Mouse (Mus musculus) small intestine, adult 2 months (tissue): ENCODE measurements around the gene Mrps33.
A peak's percentile ranks its signal among the peaks of the same experiment; 100 is the strongest.

Source experiments
- CTCF ChIP-seq: fragments of 200-500 bp; IDR thresholded peaks from 2 replicates; pipeline ENCODE4 v1.5.1; 2012; ENCODE audit warnings: low read depth, mild to moderate bottlenecking, control low read depth, inconsistent platforms, low read length, moderate library complexity, mixed read lengths; ENCODE audit not compliant: insufficient replicate concordance, insufficient read length; ENCODE audit errors: extremely low read depth
- POLR2A ChIP-seq: fragments of 200-500 bp; IDR thresholded peaks from 2 replicates; pipeline ENCODE4 v1.6.1; 2012; ENCODE audit warnings: low read depth, mild to moderate bottlenecking, control low read depth, inconsistent platforms, low read length, moderate library complexity

DNA sequence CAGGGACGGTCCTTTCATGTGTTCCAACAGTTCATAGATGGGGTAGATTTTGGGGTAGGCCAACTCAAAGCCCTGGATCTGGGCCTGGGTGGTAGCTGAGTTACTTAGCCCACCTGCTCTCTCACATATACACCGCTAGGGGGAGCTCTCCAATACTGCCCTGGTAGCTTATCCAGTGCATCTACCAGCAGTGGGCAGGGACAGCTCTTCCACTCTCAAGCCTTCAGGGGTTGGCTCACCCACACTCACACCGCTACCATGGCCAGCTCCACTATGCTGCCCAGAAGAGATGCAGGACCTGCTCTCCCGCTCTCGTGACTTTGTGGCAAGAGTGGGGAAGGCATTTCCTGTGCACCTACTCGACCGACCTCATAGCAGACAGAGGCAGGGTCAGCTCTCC is 38.0 kb upstream of the Mrps33 start:
- TF ChIP-seq CTCF (peak; percentile 50; the same call in 1 of the 2 replicates), POLR2A (no peak)
